ENCODE assay signal across 10 mouse cellular contexts in the genomic region with DNA sequence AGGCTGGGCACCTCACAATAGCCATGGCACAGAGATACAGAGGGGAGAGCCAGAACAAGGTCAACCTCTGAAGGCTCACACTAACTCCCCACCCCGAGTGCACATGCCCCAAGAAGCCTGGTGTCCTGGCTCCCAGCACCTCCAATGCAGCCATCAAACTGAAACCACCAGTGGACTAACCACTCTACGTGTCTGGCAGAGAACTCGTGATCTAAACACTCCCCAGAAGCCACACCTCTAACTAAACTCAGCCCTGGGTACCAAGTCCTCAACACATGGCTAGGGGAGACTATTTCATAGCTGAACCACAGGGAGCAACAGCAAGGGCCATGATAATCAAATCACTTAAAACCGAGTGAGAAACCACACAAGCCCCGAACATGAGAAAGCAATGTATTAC. TPM values are rescaled to one million over a fixed set of nuclear protein-coding genes. Genes with fewer than 3 reads are reported as not detected.
DNase-seq lines count a peak whose midpoint lies in the region; ATAC-seq and TF ChIP-seq lines count a peak whose summit lies in the region.
"Had no signal": no experiment of that assay in that cellular context is flagged by ENCODE, and none has a peak within 500 bp of the region (broad histone marks: within the 10 kb centered on the region; RNA-seq: fewer than 3 reads in every experiment).

No protein-coding gene starts in this region.

- no peak overlapping the region for H3K27ac ChIP-seq in kidney, adult 2 months (ENCODE audit: insufficient read depth, low read depth, low read length)
- H3K27ac ChIP-seq in kidney, embryonic 14.5 days (ENCODE audit: low read depth, low read length): no peak overlapping the region
- H3K27ac ChIP-seq in embryonic facial prominence, embryonic 13.5 days: peak overlapping the region; percentile 61; the same call in 1 of the 2 replicates
- H3K27ac ChIP-seq in intestine, embryonic 16.5 days (ENCODE audit: low read length): no peak overlapping the region
- H3K27ac ChIP-seq: macrophage had no signal

- WGBS in kidney, adult 2 months: 47% methylated on average over 5 of the region's 5 CpGs
- WGBS in kidney, embryonic 14.5 days: 60% methylated on average over 5 of the region's 5 CpGs
- WGBS in embryonic facial prominence, embryonic 13.5 days: 25% methylated on average over 5 of the region's 5 CpGs
- 35% methylated on average over 5 of the region's 5 CpGs for WGBS in intestine, embryonic 16.5 days

- H3K4me3 ChIP-seq in kidney, adult 2 months (ENCODE audit: insufficient read depth, low read depth, low read length): no peak overlapping the region
- no peak overlapping the region for H3K4me3 ChIP-seq in kidney, embryonic 14.5 days (ENCODE audit: low read length)
- peak overlapping the region; percentile 11; the same call in 1 of the 2 replicates for H3K4me3 ChIP-seq in G1E (ENCODE audit: low read depth, low read length)
- H3K4me3 ChIP-seq in embryonic facial prominence, embryonic 13.5 days: no peak overlapping the region
- H3K4me3 ChIP-seq in intestine, embryonic 16.5 days (ENCODE audit: low read length): no peak overlapping the region

- DNase-seq in kidney, adult 2 months: peak; percentile 35
- no peak for DNase-seq in G1E (ENCODE audit: low spot score)
- DNase-seq in right cerebral cortex, adult 18-20 months: no peak
- DNase-seq in urinary bladder, adult 2 months (ENCODE audit: low spot score): no peak
- DNase-seq: cerebellum, adult 2 months; left cerebral cortex, postnatal 4 days had no signal

- no peak overlapping the region for H3K9ac ChIP-seq in kidney, embryonic 14.5 days (ENCODE audit: low read depth, low read length)
- peak overlapping the region; percentile 27; the same call in 1 of the 2 replicates for H3K9ac ChIP-seq in embryonic facial prominence, embryonic 13.5 days
- no peak overlapping the region for H3K9ac ChIP-seq in intestine, embryonic 16.5 days (ENCODE audit: low read depth, low read length)

- H3K9me3 ChIP-seq in kidney, embryonic 14.5 days (ENCODE audit: control insufficient read depth, low read length): no peaks in the 10 kb centered on the region
- no peaks in the 10 kb centered on the region for H3K9me3 ChIP-seq in G1E (replicated peaks)
- no peaks in the 10 kb centered on the region for H3K9me3 ChIP-seq in embryonic facial prominence, embryonic 13.5 days
- no peaks in the 10 kb centered on the region for H3K9me3 ChIP-seq in intestine, embryonic 16.5 days (ENCODE audit: control insufficient read depth, low read length)

- ATAC-seq in kidney, embryonic 14.5 days (ENCODE audit: low FRiP score, low TSS enrichment): no peak
- ATAC-seq in G1E (ENCODE audit: extremely low read depth, insufficient number of reproducible peaks, low FRiP score, poor library complexity, severe bottlenecking): peak; percentile 42; the same call in 1 of the 2 replicates
- no peak for ATAC-seq in embryonic facial prominence, embryonic 13.5 days (ENCODE audit: insufficient number of reproducible peaks, insufficient read depth, low FRiP score, low TSS enrichment, low read depth)
- peak; percentile 74 for ATAC-seq in intestine, embryonic 16.5 days

- TF ChIP-seq CTCF in kidney, adult 2 months (conservative IDR thresholded peaks at IDR 0.05; ENCODE audit: insufficient read depth, insufficient read length, low read depth, low read length): no peak
- no peak for TF ChIP-seq CTCF in G1E (IDR thresholded peaks at IDR 0.05; ENCODE audit: low read depth, low read length)

- TF ChIP-seq POLR2A in kidney, adult 2 months (IDR thresholded peaks at IDR 0.05; ENCODE audit: low read depth, low read length): no peak

- no peaks in the 10 kb centered on the region for H3K4me1 ChIP-seq in kidney, adult 2 months (ENCODE audit: control insufficient read depth, insufficient read depth, low read length)
- peaks cover 13% of the 10 kb centered on the region; the same call in 1 of the 2 replicates for H3K4me1 ChIP-seq in kidney, embryonic 14.5 days (ENCODE audit: control insufficient read depth, insufficient read depth, low read length)
- H3K4me1 ChIP-seq in G1E (ENCODE audit: insufficient read depth, low read depth, low read length): peaks cover 49% of the 10 kb centered on the region
- H3K4me1 ChIP-seq in embryonic facial prominence, embryonic 13.5 days: peaks cover 52% of the 10 kb centered on the region
- H3K4me1 ChIP-seq in intestine, embryonic 16.5 days (ENCODE audit: control insufficient read depth, insufficient read depth, low read length): peaks cover 28% of the 10 kb centered on the region

- no peaks in the 10 kb centered on the region for H3K36me3 ChIP-seq in kidney, adult 2 months (ENCODE audit: control insufficient read depth, insufficient read depth, low read length)
- H3K36me3 ChIP-seq in kidney, embryonic 14.5 days (ENCODE audit: control insufficient read depth, insufficient read depth, low read length): no peaks in the 10 kb centered on the region
- H3K36me3 ChIP-seq in G1E (replicated peaks): peaks cover 38% of the 10 kb centered on the region
- H3K36me3 ChIP-seq in embryonic facial prominence, embryonic 13.5 days: no peaks in the 10 kb centered on the region
- H3K36me3 ChIP-seq in intestine, embryonic 16.5 days (ENCODE audit: control insufficient read depth, insufficient read depth, low read length): no peaks in the 10 kb centered on the region

- H3K27me3 ChIP-seq in kidney, adult 2 months (replicated peaks; ENCODE audit: control insufficient read depth, insufficient read depth, low read length): no peaks in the 10 kb centered on the region
- no peaks in the 10 kb centered on the region for H3K27me3 ChIP-seq in kidney, embryonic 14.5 days (ENCODE audit: control insufficient read depth, insufficient read depth, low read length)
- H3K27me3 ChIP-seq in G1E (ENCODE audit: insufficient read depth, low read length): no peaks in the 10 kb centered on the region
- no peaks in the 10 kb centered on the region for H3K27me3 ChIP-seq in embryonic facial prominence, embryonic 13.5 days
- no peaks in the 10 kb centered on the region for H3K27me3 ChIP-seq in intestine, embryonic 16.5 days (replicated peaks; ENCODE audit: control insufficient read depth, insufficient read depth, low read length)

- H3K4me2 ChIP-seq in kidney, embryonic 14.5 days (replicated peaks; ENCODE audit: low read depth, low read length): no peak overlapping the region
- peak overlapping the region; percentile 33; the same call in 1 of the 2 replicates for H3K4me2 ChIP-seq in embryonic facial prominence, embryonic 13.5 days
- H3K4me2 ChIP-seq in intestine, embryonic 16.5 days (ENCODE audit: low read depth, low read length): peak overlapping the region; percentile 24

RNA-seq across cellular contexts. Expression of a gene that starts 11.7 kb away (rescaled TPM):
- 4.9 and 5.2 TPM in 2 replicates for polyA plus RNA-seq in kidney, adult 2 months (2012; rRNA removed)
- polyA plus RNA-seq in kidney, embryonic 14.5 days (2014; fragmentation: Nextera tagmentation; extraction: Ambion mirVana): 13.7 and 16.9 TPM in 2 replicates
- 37.8 and 43.6 TPM in 2 replicates for total RNA-seq in G1E (2014; fragmentation: Nextera tagmentation)
- 36.1 and 40.6 TPM in 2 replicates for total RNA-seq in G1E (2017)
- 6.1 and 7.6 TPM in 2 replicates for polyA plus RNA-seq in G1E (2012)
- 19.0 and 21.3 TPM in 2 replicates for polyA plus RNA-seq in embryonic facial prominence, embryonic 13.5 days (2015; fragmentation: Nextera tagmentation; extraction: Ambion mirVana)
- polyA plus RNA-seq in intestine, embryonic 16.5 days (2015; fragmentation: Nextera tagmentation; extraction: Ambion mirVana): 6.2 and 6.4 TPM in 2 replicates
- 9.8 and 11.5 TPM in 2 replicates for polyA plus RNA-seq in urinary bladder, adult 2 months (2012; rRNA removed)

RNA-seq across cellular contexts. Expression of a gene that starts 11.8 kb away (rescaled TPM):
- 215 and 275 TPM in 2 replicates for polyA plus RNA-seq in kidney, adult 2 months (2012; rRNA removed)
- 515 and 688 TPM in 2 replicates for polyA plus RNA-seq in kidney, embryonic 14.5 days (2014; fragmentation: Nextera tagmentation; extraction: Ambion mirVana)
- 314 and 354 TPM in 2 replicates for total RNA-seq in G1E (2014; fragmentation: Nextera tagmentation)
- total RNA-seq in G1E (2017): 662 and 687 TPM in 2 replicates
- polyA plus RNA-seq in G1E (2012): 19.9 TPM in 2 replicates
- polyA plus RNA-seq in embryonic facial prominence, embryonic 13.5 days (2015; fragmentation: Nextera tagmentation; extraction: Ambion mirVana): 609 and 619 TPM in 2 replicates
- polyA plus RNA-seq in intestine, embryonic 16.5 days (2015; fragmentation: Nextera tagmentation; extraction: Ambion mirVana): 597 and 626 TPM in 2 replicates
- polyA plus RNA-seq in urinary bladder, adult 2 months (2012; rRNA removed): 422 and 491 TPM in 2 replicates

Comparison
In these comparisons a context has a peak if more than half of its experiments do, and no peak if none do; other contexts are left out.
1. ATAC-seq: peak in G1E (single experiment) and intestine, embryonic 16.5 days (single experiment); none in kidney, embryonic 14.5 days (single experiment) and embryonic facial prominence, embryonic 13.5 days (single experiment).
2. RNA of a gene that starts 11.8 kb away (polyA plus RNA-seq): 597 to 626 TPM in intestine, embryonic 16.5 days, 609 to 619 TPM in embryonic facial prominence, embryonic 13.5 days, 515 to 688 TPM in kidney, embryonic 14.5 days, 422 to 491 TPM in urinary bladder, adult 2 months and 215 to 275 TPM in kidney, adult 2 months; 19.9 TPM in G1E; every median in the first group is over 10 times any median in the second.